Mouse (Mus musculus) kidney, adult 8-10 months (tissue): ENCODE measurements around the gene Myrip.

Experiments used
- DNase-seq, 2 experiments: peaks; one replicate each; pipeline ENCODE4 v3.0.0; 2022

Myrip gene

GRCm38 (mm10) chr9:120482382-120482781 is 181.1 kb downstream of the Myrip start:
- no peak for DNase-seq

- no peak for DNase-seq
Measured at GRCm38 (mm10) chr9:120483101-120483500, 181.8 kb downstream of the Myrip start.

GRCm38 (mm10) chr9:120487076-120487475 is 185.8 kb downstream of the Myrip start:
- DNase-seq, result no peak

GRCm38 (mm10) chr9:120491509-120491908 is 190.2 kb downstream of the Myrip start:
- DNase-seq, result no peak

GRCm38 (mm10) chr9:120492010-120492399 is 190.7 kb downstream of the Myrip start, which contains the start of gene Eif1b:
Gene Eif1b, plus strand, starts transcription at chr9:120492232.
- DNase-seq, result no peak

GRCm38 (mm10) chr9:120492400-120493351 is 191.4 kb downstream of the Myrip start:
- peak; percentile 61 to 72 for DNase-seq

GRCm38 (mm10) chr9:120493781-120494180 is 192.5 kb downstream of the Myrip start:
- DNase-seq, result no peak

GRCm38 (mm10) chr9:120496691-120497090 is 195.4 kb downstream of the Myrip start:
- peak; percentile 52 to 75 for DNase-seq

- DNase-seq, result no peak
Measured at GRCm38 (mm10) chr9:120497983-120498382, 196.7 kb downstream of the Myrip start.

GRCm38 (mm10) chr9:120501191-120501902 is 200.0 kb downstream of the Myrip start:
- no peak for DNase-seq

GRCm38 (mm10) chr9:120502013-120502412 is 200.7 kb downstream of the Myrip start:
- DNase-seq, result peak; percentile 50 to 82

- no peak for DNase-seq
Measured at GRCm38 (mm10) chr9:120504423-120504822, 203.1 kb downstream of the Myrip start.

- peak in 1 of 2 experiments; percentile 28 for DNase-seq
Measured at GRCm38 (mm10) chr9:120511781-120512180, 210.5 kb downstream of the Myrip start.

GRCm38 (mm10) chr9:120516720-120517119 is 215.4 kb downstream of the Myrip start:
- no peak for DNase-seq

- no peak for DNase-seq
Measured at GRCm38 (mm10) chr9:120518946-120519345, 217.6 kb downstream of the Myrip start.

- no peak for DNase-seq
Measured at GRCm38 (mm10) chr9:120519469-120520125, 218.3 kb downstream of the Myrip start.

GRCm38 (mm10) chr9:120521161-120521560 is 219.8 kb downstream of the Myrip start:
- DNase-seq, result no peak
